Mouse (Mus musculus) heart, embryonic 16.5 days (tissue): Measurements from ENCODE around the gene C1qtnf2. TPM values are rescaled to one million over a fixed set of nuclear protein-coding genes. Genes with fewer than 3 reads are reported as not detected.
A peak's percentile ranks its signal among the peaks of the same experiment; 100 is the strongest.

Experiments used
- ATAC-seq: fragments of 200-750 bp; cut with Nextera tagmentation; replicated peaks from 2 replicates; pipeline ENCODE4 v1.8.0; 2017; ENCODE audit warnings: moderate number of reproducible peaks; ENCODE audit not compliant: insufficient read depth, low FRiP score; ENCODE audit errors: extremely low read depth
- H3K27ac ChIP-seq: fragments of 300-500 bp; sonication (generic); 2 replicates; pipeline ENCODE4 v1.5.1; 2014; ENCODE audit warnings: mild to moderate bottlenecking, low read length, control low read depth, moderate library complexity
- H3K27me3 ChIP-seq: fragments of 300-500 bp; sonication (generic); 2 replicates; pipeline ENCODE4 v1.6.1; 2014; ENCODE audit warnings: low read length, mixed read lengths; ENCODE audit not compliant: control insufficient read depth, insufficient read depth
- H3K36me3 ChIP-seq: fragments of 300-500 bp; sonication (generic); 2 replicates; pipeline ENCODE4 v1.6.1; 2014; ENCODE audit not compliant: control insufficient read depth, insufficient read depth
- H3K4me1 ChIP-seq: fragments of 300-500 bp; sonication (generic); 2 replicates; pipeline ENCODE4 v1.6.1; 2014; ENCODE audit warnings: low read length, mixed read lengths; ENCODE audit not compliant: control insufficient read depth, insufficient read depth
- H3K4me2 ChIP-seq: fragments of 300-500 bp; sonication (generic); 2 replicates; pipeline ENCODE4 v1.6.1; 2014; ENCODE audit warnings: low read depth, mild to moderate bottlenecking, control low read depth, low read length
- H3K4me3 ChIP-seq: fragments of 300-500 bp; sonication (generic); 2 replicates; pipeline ENCODE4 v1.5.1; 2014; ENCODE audit warnings: mild to moderate bottlenecking, control low read depth, low read length
- H3K9ac ChIP-seq: fragments of 300-500 bp; sonication (generic); 2 replicates; pipeline ENCODE4 v1.6.1; 2014; ENCODE audit warnings: low read length, control low read depth
- H3K9me3 ChIP-seq: fragments of 300-500 bp; sonication (generic); replicated peaks from 2 replicates; pipeline ENCODE4 v1.6.1; 2016; ENCODE audit warnings: low read length; ENCODE audit not compliant: control insufficient read depth
- WGBS: fragments of 180-500 bp; shearing (Covaris S2); extraction: QIAGEN DNeasy Blood & Tissue Kit; methylation state at CpG from one replicate; pipeline ENCODE4 v1.1.7; 2014; 5-methylcytosine and 5-hydroxymethylcytosine counted together
- polyA plus RNA-seq: library from polyadenylated mRNA; unstranded; fragments of >200 nt; fragmentation: Nextera tagmentation; extraction: Ambion mirVana; gene quantifications from 2 replicates; pipeline ENCODE4 v1.2.1, GENCODE M21; 2015

C1qtnf2 gene
- polyA plus RNA-seq, 1 experiment from 2014 or later = 6.3 TPM

DNA sequence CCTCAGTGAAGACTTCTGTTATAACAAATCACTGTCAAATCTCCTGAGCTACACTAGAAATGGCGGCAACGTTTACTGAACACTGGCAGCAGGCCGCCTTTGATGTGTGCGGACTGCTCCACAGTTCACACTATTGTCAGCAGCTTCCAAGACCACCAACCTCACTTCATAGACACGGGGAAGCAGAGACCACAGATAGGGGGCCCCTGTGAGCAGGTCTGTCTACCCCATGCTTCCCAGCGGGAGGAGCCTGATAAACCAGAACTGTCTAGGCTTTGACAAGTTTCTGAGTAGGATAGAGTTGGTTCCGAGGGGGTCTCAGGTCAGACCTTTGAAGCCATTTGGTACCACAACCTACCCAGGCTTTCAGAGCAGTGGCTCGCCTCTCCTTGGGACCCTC is 21.0 kb downstream of the C1qtnf2 start:
- ATAC-seq = 0 out of 2 replicates have a peak, but pooled peaks have one; percentile 39
- peaks cover 3% of the 10 kb centered on the region; the same call in 1 of the 2 replicates for H3K9me3 ChIP-seq
- no peak overlapping the region for H3K27ac ChIP-seq
- 44% methylated on average over 8 of the region's 8 CpGs for WGBS
- H3K9ac ChIP-seq = no peak overlapping the region
- H3K4me3 ChIP-seq = no peak overlapping the region
- 0 out of 2 replicates have a peak, but pooled peaks cover 2% of the 10 kb centered on the region for H3K4me1 ChIP-seq
- no peaks in the 10 kb centered on the region for H3K27me3 ChIP-seq
- no peaks in the 10 kb centered on the region for H3K36me3 ChIP-seq
- H3K4me2 ChIP-seq = no peak overlapping the region

- WGBS = 32% methylated on average over 3 of the region's 3 CpGs
- Histone ChIP-seq H3K4me3 (no peak overlapping the region), H3K9ac (no peak overlapping the region), H3K36me3 (no peaks in the 10 kb centered on the region), H3K27me3 (no peaks in the 10 kb centered on the region), H3K4me2 (no peak overlapping the region), H3K9me3 (peaks cover 3% of the 10 kb centered on the region; the same call in 1 of the 2 replicates), H3K4me1 (0 out of 2 replicates have a peak, but pooled peaks cover 2% of the 10 kb centered on the region), H3K27ac (no peak overlapping the region)
- ATAC-seq = no peak
These were observed 21.5 kb downstream of the C1qtnf2 start for GRCm38 (mm10) chr11:43495532-43495931.

- peaks cover 3% of the 10 kb centered on the region; the same call in 1 of the 2 replicates for H3K9me3 ChIP-seq
- no peaks in the 10 kb centered on the region for H3K27me3 ChIP-seq
- no peak overlapping the region for H3K9ac ChIP-seq
- no peaks in the 10 kb centered on the region for H3K4me1 ChIP-seq
- H3K4me3 ChIP-seq = no peak overlapping the region
- 83% methylated on average over 6 of the region's 6 CpGs for WGBS
- no peaks in the 10 kb centered on the region for H3K36me3 ChIP-seq
- H3K27ac ChIP-seq = no peak overlapping the region
- H3K4me2 ChIP-seq = no peak overlapping the region
- no peak for ATAC-seq
These were observed 27.2 kb downstream of the C1qtnf2 start for GRCm38 (mm10) chr11:43501256-43501655.

DNA sequence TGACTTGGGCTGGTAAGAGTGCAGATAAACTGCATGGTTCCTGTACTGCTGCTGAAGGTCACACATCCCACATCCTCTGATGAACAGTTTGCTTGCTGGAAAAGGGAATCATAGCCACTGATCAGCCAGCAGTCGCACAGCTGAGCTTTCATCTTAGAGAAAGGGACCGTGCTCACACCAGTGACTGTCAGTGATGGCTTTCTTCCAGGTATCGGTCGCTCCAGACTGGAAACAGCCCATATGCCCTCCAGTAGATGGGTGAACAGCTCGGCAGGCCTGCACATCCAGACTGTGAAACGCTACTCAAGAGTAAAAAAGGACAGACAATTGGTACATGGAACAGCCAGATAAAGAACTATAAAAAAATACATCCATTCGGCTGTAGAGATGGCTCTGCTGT is 31.1 kb downstream of the C1qtnf2 start:
- Histone ChIP-seq H3K4me2 (no peak overlapping the region), H3K27me3 (no peaks in the 10 kb centered on the region), H3K9ac (no peak overlapping the region), H3K27ac (no peak overlapping the region), H3K36me3 (no peaks in the 10 kb centered on the region), H3K4me1 (no peaks in the 10 kb centered on the region), H3K4me3 (no peak overlapping the region), H3K9me3 (no peaks in the 10 kb centered on the region)
- ATAC-seq = no peak
- 79% methylated on average over 7 of the region's 7 CpGs for WGBS

- no peak overlapping the region for H3K27ac ChIP-seq
- H3K9me3 ChIP-seq = no peaks in the 10 kb centered on the region
- 69% methylated on average over 6 of the region's 6 CpGs for WGBS
- H3K27me3 ChIP-seq = no peaks in the 10 kb centered on the region
- H3K9ac ChIP-seq = no peak overlapping the region
- no peaks in the 10 kb centered on the region for H3K36me3 ChIP-seq
- H3K4me3 ChIP-seq = no peak overlapping the region
- H3K4me1 ChIP-seq = no peaks in the 10 kb centered on the region
- no peak overlapping the region for H3K4me2 ChIP-seq
- no peak for ATAC-seq
These were observed 33.9 kb downstream of the C1qtnf2 start for GRCm38 (mm10) chr11:43507976-43508375.

DNA sequence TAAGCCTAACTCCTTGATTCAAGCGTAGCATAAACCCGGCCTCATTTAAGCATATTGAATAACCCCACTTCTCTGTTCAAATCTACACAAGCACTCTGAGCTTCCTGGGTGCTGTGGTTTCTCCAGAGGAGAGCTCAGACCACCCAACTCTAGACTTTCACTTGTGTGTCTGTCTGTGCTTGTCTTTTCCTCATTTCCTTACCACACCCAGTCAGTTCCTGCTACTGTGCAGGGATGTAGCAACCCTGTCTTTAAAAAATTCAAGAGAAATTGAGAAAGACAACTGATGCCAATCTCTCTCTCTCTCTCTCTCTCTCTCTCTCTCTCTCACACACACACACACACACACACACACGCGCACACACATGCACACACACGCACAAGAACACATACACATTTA is 35.8 kb downstream of the C1qtnf2 start:
- no peak overlapping the region for H3K4me3 ChIP-seq
- H3K9ac ChIP-seq = no peak overlapping the region
- no peaks in the 10 kb centered on the region for H3K4me1 ChIP-seq
- H3K27ac ChIP-seq = no peak overlapping the region
- H3K9me3 ChIP-seq = no peaks in the 10 kb centered on the region
- 96% methylated on average over 5 of the region's 5 CpGs for WGBS
- no peaks in the 10 kb centered on the region for H3K36me3 ChIP-seq
- no peaks in the 10 kb centered on the region for H3K27me3 ChIP-seq
- ATAC-seq = no peak
- H3K4me2 ChIP-seq = no peak overlapping the region

GRCm38 (mm10) chr11:43512661-43513190 is 38.6 kb downstream of the C1qtnf2 start:
- Histone ChIP-seq H3K4me3 (no peak overlapping the region), H3K4me2 (no peak overlapping the region), H3K9ac (no peak overlapping the region), H3K36me3 (no peaks in the 10 kb centered on the region), H3K27ac (no peak overlapping the region), H3K4me1 (no peaks in the 10 kb centered on the region), H3K27me3 (no peaks in the 10 kb centered on the region), H3K9me3 (no peaks in the 10 kb centered on the region)
- ATAC-seq = no peak
- WGBS = 55% methylated on average over 2 of the region's 2 CpGs

DNA sequence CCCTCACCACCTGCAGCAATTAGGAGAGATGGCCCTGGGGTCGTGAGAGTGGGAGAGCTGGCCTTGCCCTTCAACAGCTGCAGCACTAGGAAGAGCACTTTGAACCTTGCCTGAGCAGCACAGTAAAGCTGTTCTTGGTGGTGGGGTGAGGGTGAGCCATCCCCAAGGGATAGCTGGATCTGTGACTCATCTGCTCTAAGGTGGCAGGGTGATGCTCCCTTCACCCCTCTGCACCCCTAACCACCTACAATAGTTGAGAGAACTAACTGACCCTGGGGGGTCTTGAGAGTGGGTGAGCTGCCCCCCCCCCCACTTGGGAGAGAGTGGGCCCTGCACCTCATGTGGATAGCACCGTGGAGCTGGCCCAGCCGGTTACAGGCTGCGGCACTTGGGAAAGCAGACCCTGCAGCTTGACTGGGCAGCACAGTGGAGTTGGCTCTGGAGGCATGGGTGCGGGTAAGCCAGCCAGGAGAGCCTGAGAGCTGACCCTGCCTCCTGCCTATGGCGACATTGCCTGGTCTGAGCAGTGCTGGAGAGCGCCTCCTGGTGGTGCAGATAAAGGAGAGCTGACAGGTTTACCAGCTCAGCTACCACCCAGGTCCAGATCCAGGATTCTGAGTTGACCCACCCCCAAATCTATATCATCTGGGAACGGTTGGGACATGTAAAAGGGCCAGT is 42.4 kb downstream of the C1qtnf2 start:
- no peak overlapping the region for H3K27ac ChIP-seq
- H3K9ac ChIP-seq = no peak overlapping the region
- no peak overlapping the region for H3K4me2 ChIP-seq
- ATAC-seq = no peak
- 44% methylated on average over 8 of the region's 8 CpGs for WGBS
- H3K4me1 ChIP-seq = no peaks in the 10 kb centered on the region
- no peak overlapping the region for H3K4me3 ChIP-seq
- no peaks in the 10 kb centered on the region for H3K9me3 ChIP-seq
- no peaks in the 10 kb centered on the region for H3K27me3 ChIP-seq
- H3K36me3 ChIP-seq = no peaks in the 10 kb centered on the region

DNA sequence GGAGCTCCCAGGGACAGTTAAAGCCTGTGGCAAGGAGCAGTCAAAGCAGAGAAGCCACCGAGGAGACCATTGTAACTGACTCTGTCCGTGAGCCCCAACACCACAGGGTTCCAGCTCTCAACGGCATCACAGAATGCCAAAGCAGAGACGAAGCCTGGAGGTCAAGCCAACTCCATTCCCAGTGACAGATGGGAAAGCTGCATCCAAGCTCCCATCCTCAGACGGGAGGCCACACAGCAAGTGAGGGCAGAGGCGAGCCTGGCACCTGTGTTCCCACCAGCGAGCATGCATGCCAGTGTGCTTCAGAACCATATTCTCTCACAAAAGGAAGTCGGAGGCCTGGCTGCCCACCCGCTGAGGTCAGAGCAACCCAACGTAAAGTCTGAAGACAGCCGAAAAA is 43.6 kb downstream of the C1qtnf2 start:
- no peak for ATAC-seq
- Histone ChIP-seq H3K9me3 (no peaks in the 10 kb centered on the region), H3K4me3 (no peak overlapping the region), H3K36me3 (no peaks in the 10 kb centered on the region), H3K27ac (no peak overlapping the region), H3K27me3 (no peaks in the 10 kb centered on the region), H3K4me2 (no peak overlapping the region), H3K9ac (no peak overlapping the region), H3K4me1 (no peaks in the 10 kb centered on the region)
- WGBS = 85% methylated on average over 11 of the region's 11 CpGs
